Mouse (Mus musculus) inflammation-experienced regulatory T-cells (primary cell): ENCODE data around the gene Hbb-bt. TPM values are rescaled to one million over a fixed set of nuclear protein-coding genes. Genes with fewer than 3 reads are reported as not detected.

Experiments used
- polyA plus RNA-seq, 2 experiments: library from polyadenylated mRNA; unstranded; fragments of 100-300 nt; shearing (Covaris generic); gene quantifications; one replicate each; pipeline ENCODE4 v1.2.1; 2017

The Hbb-bt gene
- polyA plus RNA-seq: 10 to 100 TPM in 1 of 2 experiments, under 1 TPM in 1; 0.96 to 10.7 TPM

DNA sequence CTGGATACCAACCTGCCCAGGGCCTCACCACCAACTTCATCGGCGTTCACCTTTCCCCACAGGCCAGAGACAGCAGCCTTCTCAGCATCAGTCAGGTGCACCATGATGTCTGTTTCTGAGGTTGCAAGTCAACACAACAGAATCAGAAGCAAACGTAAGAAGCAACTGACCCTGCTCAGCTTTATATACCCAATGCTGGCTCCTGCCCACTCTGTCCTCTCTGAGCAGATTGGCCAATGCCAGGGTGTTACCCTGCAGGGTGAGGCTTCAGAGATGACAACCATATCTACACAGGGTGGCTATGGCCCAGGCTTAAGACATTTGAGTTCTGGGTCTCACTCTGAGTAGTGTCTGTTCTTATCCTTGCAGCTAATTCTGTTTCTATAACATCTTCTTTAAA is at the start of gene Hbb-bt:
Gene Hbb-bt, minus strand, starts transcription at position 231 of the 400 bp plus-strand sequence.

GRCm38 (mm10) chr7:103853090-103853489 is 39.3 kb upstream of the Hbb-bt start, which contains the start of gene Hbb-y:
Gene Hbb-y (minus strand): TSS chr7:103853216.

DNA sequence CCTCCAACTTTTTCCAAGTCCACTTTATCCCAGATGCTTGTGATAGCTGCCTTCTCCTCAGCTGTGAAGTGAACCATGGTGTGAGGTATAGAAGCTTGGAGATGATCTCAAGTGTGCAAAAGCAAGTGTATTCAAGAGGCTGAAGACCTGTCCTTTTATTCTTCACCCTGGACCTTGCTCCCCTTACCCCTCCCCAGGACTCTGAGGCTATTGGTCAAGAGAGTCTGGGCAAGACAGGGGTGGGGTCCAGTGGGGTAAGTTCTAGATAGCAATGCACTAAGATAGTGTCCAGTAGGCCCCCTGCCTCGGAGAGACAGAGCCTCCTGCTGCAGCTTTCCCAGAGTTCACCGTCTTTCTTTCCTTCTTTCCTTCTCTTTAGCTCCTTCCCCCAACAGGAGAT is 29.2 kb upstream of the Hbb-bt start, which contains the start of gene Hbb-bh1:
Gene Hbb-bh1, minus strand, starts transcription at position 131 of the 400 bp plus-strand sequence.

GRCm38 (mm10) chr7:103840268-103840667 is 26.5 kb upstream of the Hbb-bt start, which contains the start of gene Hbb-bh2:
Gene Hbb-bh2 (minus strand): TSS chr7:103840520.

DNA sequence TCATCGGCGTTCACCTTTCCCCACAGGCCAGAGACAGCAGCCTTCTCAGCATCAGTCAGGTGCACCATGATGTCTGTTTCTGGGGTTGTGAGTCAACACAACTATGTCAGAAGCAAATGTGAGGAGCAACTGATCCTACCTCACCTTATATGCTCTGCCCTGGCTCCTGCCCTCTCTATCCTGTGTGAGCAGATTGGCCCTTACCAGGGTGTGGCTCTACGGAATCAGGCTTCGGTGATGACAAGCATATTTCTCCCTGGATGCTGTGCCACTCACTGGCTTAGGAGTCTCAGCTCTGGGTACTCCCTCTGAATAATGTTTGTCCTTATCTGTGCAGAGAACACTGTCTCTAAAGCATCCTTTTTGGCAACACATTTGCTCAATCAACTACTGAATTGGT is 14.0 kb upstream of the Hbb-bt start, which contains the start of gene Hbb-bs:
Gene Hbb-bs, minus strand, starts transcription at position 289 of the 400 bp plus-strand sequence.

DNA sequence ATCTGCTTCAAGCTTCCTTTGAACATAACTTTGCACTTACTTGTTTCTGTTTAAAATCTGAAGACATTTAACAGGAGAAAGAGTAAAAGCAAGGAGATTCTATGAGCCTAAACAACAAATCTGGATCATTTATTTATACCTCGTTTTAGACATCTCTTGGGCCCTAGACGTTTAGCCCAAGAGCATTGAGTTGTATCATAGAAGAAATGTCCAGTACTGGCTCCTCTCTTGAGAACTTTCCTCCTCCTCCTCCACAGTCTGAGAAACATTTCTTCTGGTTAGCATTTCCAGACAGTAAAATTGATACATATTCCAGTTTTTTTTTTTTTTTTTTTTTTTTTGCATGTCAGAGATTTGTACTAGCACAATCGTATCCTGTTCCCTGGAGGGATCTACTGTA is 22.1 kb downstream of the Hbb-bt start, which contains the start of gene Olfr67:
Gene Olfr67, minus strand, starts transcription at position 101 of the 400 bp plus-strand sequence.

GRCm38 (mm10) chr7:103779598-103779997 is 34.2 kb downstream of the Hbb-bt start, which contains the start of gene Olfr68:
Gene Olfr68 (minus strand): TSS chr7:103779698.

GRCm38 (mm10) chr7:103771494-103771893 is 42.3 kb downstream of the Hbb-bt start, which contains the start of gene Olfr69:
Gene Olfr69 (minus strand): TSS chr7:103771594.

Other genes with a start within 250 kb of the Hbb-bt start
- not detected for gene Olfr616, start 244.9 kb downstream of the Hbb-bt start, polyA plus RNA-seq
- gene Olfr617, start 240.9 kb downstream of the Hbb-bt start, polyA plus RNA-seq: not detected
- not detected for gene Olfr618, start 223.9 kb downstream of the Hbb-bt start, polyA plus RNA-seq
- under 1 TPM in 1 of 2 experiments, not detected in 1; 0.11 TPM for gene Olfr619, start 213.4 kb downstream of the Hbb-bt start, polyA plus RNA-seq
- under 1 TPM; 0.24 to 0.61 TPM for gene Olfr620, start 201.5 kb downstream of the Hbb-bt start, polyA plus RNA-seq
- not detected for gene Olfr622, start 171.3 kb downstream of the Hbb-bt start, polyA plus RNA-seq
- not detected for gene Olfr623, start 150.3 kb downstream of the Hbb-bt start, polyA plus RNA-seq
- gene Olfr624, start 142.8 kb downstream of the Hbb-bt start, polyA plus RNA-seq: under 1 TPM; 0.05 to 0.10 TPM
- not detected for gene Olfr625-ps1, start 131.3 kb downstream of the Hbb-bt start, polyA plus RNA-seq
- gene Olfr243, start 99.3 kb downstream of the Hbb-bt start, polyA plus RNA-seq: not detected
- not detected for gene Olfr628, start 83.6 kb downstream of the Hbb-bt start, polyA plus RNA-seq
- gene Olfr629, start 69.1 kb downstream of the Hbb-bt start, polyA plus RNA-seq: not detected
- gene Olfr630, start 56.7 kb downstream of the Hbb-bt start, polyA plus RNA-seq: not detected
- not detected for gene Olfr69, start 42.4 kb downstream of the Hbb-bt start, polyA plus RNA-seq
- not detected for gene Olfr68, start 34.3 kb downstream of the Hbb-bt start, polyA plus RNA-seq
- not detected for gene Olfr67, start 22.2 kb downstream of the Hbb-bt start, polyA plus RNA-seq
- 10 to 100 TPM; 11.6 to 54.5 TPM for gene Hbb-bs, start 14.1 kb upstream of the Hbb-bt start, polyA plus RNA-seq
- gene Hbb-bh2, start 26.5 kb upstream of the Hbb-bt start, polyA plus RNA-seq: 1 to 10 TPM in 1 of 2 experiments, under 1 TPM in 1; 0.29 to 2.1 TPM
- gene Hbb-bh1, start 29.2 kb upstream of the Hbb-bt start, polyA plus RNA-seq: 1 to 10 TPM; 1.6 to 7.8 TPM
- under 1 TPM in 1 of 2 experiments, not detected in 1; 0.77 TPM for gene Hbb-y, start 39.2 kb upstream of the Hbb-bt start, polyA plus RNA-seq
- gene Olfr66, start 72.3 kb upstream of the Hbb-bt start, polyA plus RNA-seq: not detected
- under 1 TPM; 0.05 to 0.42 TPM for gene Olfr64, start 80.5 kb upstream of the Hbb-bt start, polyA plus RNA-seq
- gene Olfr65, start 89.5 kb upstream of the Hbb-bt start, polyA plus RNA-seq: not detected
- not detected for gene Olfr631, start 114.8 kb upstream of the Hbb-bt start, polyA plus RNA-seq
- not detected for gene Olfr632, start 120.4 kb upstream of the Hbb-bt start, polyA plus RNA-seq
- not detected for gene Olfr633, start 130.4 kb upstream of the Hbb-bt start, polyA plus RNA-seq
- gene Olfr635, start 157.2 kb upstream of the Hbb-bt start, polyA plus RNA-seq: under 1 TPM; 0.06 to 0.16 TPM
- not detected for gene Olfr638, start 184.8 kb upstream of the Hbb-bt start, polyA plus RNA-seq
- gene Olfr639, start 203.3 kb upstream of the Hbb-bt start, polyA plus RNA-seq: under 1 TPM; 0.04 to 0.12 TPM
- not detected for gene Olfr640, start 211.6 kb upstream of the Hbb-bt start, polyA plus RNA-seq
- not detected for gene Olfr641, start 221.4 kb upstream of the Hbb-bt start, polyA plus RNA-seq
- gene Olfr642, start 238.7 kb upstream of the Hbb-bt start, polyA plus RNA-seq: under 1 TPM in 1 of 2 experiments, not detected in 1; 0.06 TPM
- under 1 TPM; 0.05 to 0.47 TPM for gene 4930516K23Rik, start 247.4 kb upstream of the Hbb-bt start, polyA plus RNA-seq